Mouse (Mus musculus): ENCODE data around the gene Txk. TPM values are rescaled to one million over a fixed set of nuclear protein-coding genes. Genes with fewer than 3 reads are reported as not detected.

Gene Txk
- total RNA-seq, 2 experiments from 2014 or later: not detected

DNA sequence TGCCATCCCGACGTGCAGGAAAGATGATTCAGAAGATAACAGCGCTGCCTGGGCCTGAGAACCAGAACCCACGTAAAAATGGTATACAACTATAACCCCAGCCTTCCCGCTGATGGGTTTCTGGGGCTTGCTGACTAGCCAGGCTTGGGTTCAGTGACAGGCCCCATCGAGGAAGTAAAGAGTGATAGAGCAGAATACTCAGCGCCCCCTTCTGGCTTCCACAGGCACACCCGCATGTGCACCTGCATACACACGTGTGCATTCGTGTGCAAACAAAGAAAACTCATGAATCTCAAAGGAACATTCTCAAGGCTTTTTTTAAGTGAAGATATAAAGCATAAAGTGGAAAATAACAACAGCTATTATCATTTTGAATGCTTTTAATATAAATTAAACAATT is 106.4 kb downstream of the Txk start:
- DNase-seq (ENCODE audit: low spot score in 2 of 2): no peak

Other genes starting within 250 kb of the Txk start
- under 1 TPM in 1 of 2 experiments, not detected in 1; 0.28 TPM for gene Corin, start 248.3 kb downstream of the Txk start, total RNA-seq (2021)
- gene Nfxl1, start 193.1 kb downstream of the Txk start, total RNA-seq (2021): 10 to 100 TPM; 12.7 to 16.9 TPM
- under 1 TPM; 0.46 to 0.62 TPM for gene Zar1, start 171.5 kb downstream of the Txk start, total RNA-seq (2021)
- under 1 TPM; 0.78 to 0.81 TPM for gene Gm5868, start 165.2 kb downstream of the Txk start, total RNA-seq (2021)
- gene Cnga1, start 108.5 kb downstream of the Txk start, total RNA-seq (2021): not detected
- not detected for gene Nipal1, start 105.0 kb downstream of the Txk start, total RNA-seq (2021)
- gene Tec, start 115.7 kb upstream of the Txk start, total RNA-seq (2021): 1 to 10 TPM; 1.8 to 1.9 TPM
- gene Slain2, start 161.5 kb upstream of the Txk start, total RNA-seq (2021): 10 to 100 TPM; 24.4 to 27.4 TPM
- not detected for gene Gm10135, start 221.9 kb upstream of the Txk start, total RNA-seq (2021)